Mouse (Mus musculus): Measurements from ENCODE around the gene Gm17359.

GRCm38 (mm10) chr3:79410629-79410995 lies 74.2 kb downstream of the Gm17359 start:
- TF ChIP-seq CTCF (IDR thresholded peaks at IDR 0.05; ENCODE audit: low read depth) (no peak), EP300 (IDR thresholded peaks at IDR 0.05; ENCODE audit: low read depth) (no peak)

Data from heart, postnatal 0 days (tissue).